Mouse (Mus musculus): ENCODE data around the gene Man2b1. TPM values are rescaled to one million over a fixed set of nuclear protein-coding genes. Genes with fewer than 3 reads are reported as not detected.
A peak's percentile ranks its signal among the peaks of the same experiment; 100 is the strongest.

Gene Man2b1
- total and polyA plus RNA-seq, 3 experiments, result 10.8 to 24.7 TPM; not detected in 1

- no peak for TF ChIP-seq POLR2AphosphoS5 (IDR thresholded peaks at IDR 0.05; ENCODE audit: borderline replicate concordance, low read depth, low read length)
- TF ChIP-seq CHD2 (IDR thresholded peaks at IDR 0.05; ENCODE audit: low read length), result no peak
- no peak for TF ChIP-seq CHD1 (IDR thresholded peaks at IDR 0.05; ENCODE audit: low read depth, low read length)
- TF ChIP-seq GATA1 (IDR thresholded peaks at IDR 0.05; ENCODE audit: low read depth, low read length), result peak; percentile 76
- TF ChIP-seq SMC3 (IDR thresholded peaks at IDR 0.05; ENCODE audit: low read depth, low read length), result no peak
- peak in 1 of 2 experiments; percentile 42; a peak in 1 of 4 replicates for TF ChIP-seq EP300 (IDR thresholded peaks at IDR 0.05; ENCODE audit: low read depth in 1 of 2, low read length in 2 of 2)
- peak; percentile 41 for TF ChIP-seq TAL1 (IDR thresholded peaks at IDR 0.05; ENCODE audit: low read length)
- TF ChIP-seq ELF1 (IDR thresholded peaks at IDR 0.05; ENCODE audit: low read depth, low read length), result 0 out of 2 replicates have a peak, but pooled peaks have one; percentile 19
- DNase-seq (ENCODE audit: low read depth, low spot score), result peak; percentile 74
- H3K4me1 ChIP-seq (ENCODE audit: control insufficient read depth in 1 of 2, insufficient read depth in 2 of 2, low read length in 2 of 2), result peaks cover 0 to 3% of the 10 kb centered on the region in 2 experiments; a peak in 1 of 4 replicates
- no peaks in the 10 kb centered on the region for H3K79me2 ChIP-seq (ENCODE audit: control insufficient read depth, insufficient read depth, low read length, poor library complexity)
- no peaks in the 10 kb centered on the region; the same call in 1 of the 2 replicates for H3K9me3 ChIP-seq (replicated peaks; ENCODE audit: insufficient read depth, low read length)
- peaks cover 0 to 3% of the 10 kb centered on the region in 2 experiments; a peak in 1 of 4 replicates for H3K36me3 ChIP-seq (ENCODE audit: control insufficient read depth in 1 of 2, insufficient read depth in 2 of 2, low read length in 2 of 2)
- no peak overlapping the region for H3K9ac ChIP-seq (ENCODE audit: control insufficient read depth, low read depth, low read length, poor library complexity, severe bottlenecking)
- no peak overlapping the region for H3K4me3 ChIP-seq (ENCODE audit: control insufficient read depth in 1 of 2, insufficient read depth in 1 of 2, low read depth in 2 of 2, low read length in 2 of 2)
- no peaks in the 10 kb centered on the region for H3K27me3 ChIP-seq (ENCODE audit: control insufficient read depth in 1 of 2, insufficient read depth in 2 of 2, low read length in 2 of 2)
- 0 out of 2 replicates have a peak overlapping the region, but pooled peaks have one; percentile 6 for H3K27ac ChIP-seq (ENCODE audit: control insufficient read depth, low read depth, low read length)
These were observed 17.1 kb downstream of the Man2b1 start for GRCm38 (mm10) chr8:85100076-85100665.

GRCm38 (mm10) chr8:85113241-85113640 is 30.2 kb downstream of the Man2b1 start:
- no peaks in the 10 kb centered on the region for H3K9me3 ChIP-seq (replicated peaks; ENCODE audit: insufficient read depth, low read length)
- no peaks in the 10 kb centered on the region for H3K27me3 ChIP-seq (ENCODE audit: control insufficient read depth in 1 of 2, insufficient read depth in 2 of 2, low read length in 2 of 2)
- no peak overlapping the region for H3K4me3 ChIP-seq (ENCODE audit: control insufficient read depth in 1 of 2, insufficient read depth in 1 of 2, low read depth in 2 of 2, low read length in 2 of 2)
- no peak overlapping the region for H3K27ac ChIP-seq (ENCODE audit: control insufficient read depth, low read depth, low read length)
- H3K9ac ChIP-seq (ENCODE audit: control insufficient read depth, low read depth, low read length, poor library complexity, severe bottlenecking), result no peak overlapping the region
- H3K79me2 ChIP-seq (ENCODE audit: control insufficient read depth, insufficient read depth, low read length, poor library complexity), result no peaks in the 10 kb centered on the region
- no peak for TF ChIP-seq USF1 (IDR thresholded peaks at IDR 0.05; ENCODE audit: low read depth, low read length)
- no peaks in the 10 kb centered on the region for H3K36me3 ChIP-seq (ENCODE audit: control insufficient read depth in 1 of 2, insufficient read depth in 2 of 2, low read length in 2 of 2)
- H3K4me1 ChIP-seq (ENCODE audit: control insufficient read depth in 1 of 2, insufficient read depth in 2 of 2, low read length in 2 of 2), result no peaks in the 10 kb centered on the region
- DNase-seq (ENCODE audit: low read depth, low spot score), result no peak

GRCm38 (mm10) chr8:85115501-85115900 is 32.4 kb downstream of the Man2b1 start:
- Histone ChIP-seq H3K9me3 (replicated peaks; ENCODE audit: insufficient read depth, low read length) (no peaks in the 10 kb centered on the region), H3K36me3 (ENCODE audit: control insufficient read depth in 1 of 2, insufficient read depth in 2 of 2, low read length in 2 of 2) (no peaks in the 10 kb centered on the region), H3K4me1 (ENCODE audit: control insufficient read depth in 1 of 2, insufficient read depth in 2 of 2, low read length in 2 of 2) (no peaks in the 10 kb centered on the region), H3K27ac (ENCODE audit: control insufficient read depth, low read depth, low read length) (no peak overlapping the region), H3K4me3 (ENCODE audit: control insufficient read depth in 1 of 2, insufficient read depth in 1 of 2, low read depth in 2 of 2, low read length in 2 of 2) (no peak overlapping the region), H3K79me2 (ENCODE audit: control insufficient read depth, insufficient read depth, low read length, poor library complexity) (no peaks in the 10 kb centered on the region), H3K27me3 (ENCODE audit: control insufficient read depth in 1 of 2, insufficient read depth in 2 of 2, low read length in 2 of 2) (no peaks in the 10 kb centered on the region), H3K9ac (ENCODE audit: control insufficient read depth, low read depth, low read length, poor library complexity, severe bottlenecking) (no peak overlapping the region)
- no peak for DNase-seq (ENCODE audit: low read depth, low spot score)
- TF ChIP-seq POLR2AphosphoS2 (IDR thresholded peaks at IDR 0.05; ENCODE audit: low read length), result no peak
- no peak for TF ChIP-seq MEF2A (IDR thresholded peaks at IDR 0.05; ENCODE audit: extremely low read depth, insufficient replicate concordance, low read depth, low read length, poor library complexity, severe bottlenecking)
- no peak for TF ChIP-seq BHLHE40 (IDR thresholded peaks at IDR 0.05; ENCODE audit: borderline replicate concordance, low read depth, low read length)
- TF ChIP-seq ETS1 (IDR thresholded peaks at IDR 0.05; ENCODE audit: low read depth, low read length), result no peak
- TF ChIP-seq USF1 (IDR thresholded peaks at IDR 0.05; ENCODE audit: low read depth, low read length), result no peak
- TF ChIP-seq KAT2A (conservative IDR thresholded peaks at IDR 0.05; ENCODE audit: low read depth, low read length), result no peak

Measured in MEL (cell line).